Mouse (Mus musculus) cerebellum, postnatal 10 days (tissue): ENCODE measurements around the gene Akap13.

Source experiments
- DNase-seq, 2 experiments: peaks; one replicate each; pipeline ENCODE4 v3.0.0; 2021; ENCODE audit warnings: mixed read lengths in 2 of 2

Akap13 gene

GRCm38 (mm10) chr7:75802887-75803286 lies 347.6 kb downstream of the Akap13 start:
- no peak for DNase-seq
